Mouse (Mus musculus) kidney, adult 2 months (tissue): Measurements from ENCODE around the gene Rapgef1.

ENCODE experiments used
- CTCF ChIP-seq: fragments of 200-500 bp; conservative IDR thresholded peaks from 2 replicates; pipeline ENCODE4 v1.5.1; 2011; ENCODE audit warnings: low read depth, mild to moderate bottlenecking, control low read depth, low read length, moderate library complexity, mixed read lengths; ENCODE audit not compliant: insufficient read depth, insufficient read length
- POLR2A ChIP-seq: fragments of 200-500 bp; IDR thresholded peaks from one replicate; pipeline ENCODE4 v1.6.1; 2011; ENCODE audit warnings: low read depth, low read length, control low read depth

- 0 out of 2 replicates have a peak, but pooled peaks have one; percentile 1 for TF ChIP-seq CTCF
- no peak for TF ChIP-seq POLR2A
These were observed 58.3 kb downstream of the Rapgef1 start for GRCm38 (mm10) chr2:29677842-29678241.
